Mouse (Mus musculus) A20 (cell line): ENCODE results near the gene Filip1l.

ENCODE experiments used
- DNase-seq: peaks from one replicate; pipeline ENCODE4 v3.0.0-alpha.2; 2011; ENCODE audit warnings: low read depth, low spot score

Gene Filip1l

GRCm38 (mm10) chr16:57396249-57396648 is 43.4 kb downstream of the Filip1l start:
- DNase-seq: peak; percentile 16

GRCm38 (mm10) chr16:57397845-57398244 is 45.0 kb downstream of the Filip1l start:
- DNase-seq: no peak

GRCm38 (mm10) chr16:57398387-57399214 is 45.7 kb downstream of the Filip1l start:
- peak; percentile 66 for DNase-seq

- DNase-seq: no peak
These were observed 46.7 kb downstream of the Filip1l start for GRCm38 (mm10) chr16:57399566-57399965.

- DNase-seq: no peak
These were observed 48.8 kb downstream of the Filip1l start for GRCm38 (mm10) chr16:57401702-57402101.

GRCm38 (mm10) chr16:57402910-57403309 is 50.0 kb downstream of the Filip1l start:
- no peak for DNase-seq

- DNase-seq: no peak
These were observed 50.9 kb downstream of the Filip1l start for GRCm38 (mm10) chr16:57403825-57404224.

GRCm38 (mm10) chr16:57412766-57413165 is 59.9 kb downstream of the Filip1l start:
- DNase-seq: no peak

GRCm38 (mm10) chr16:57416049-57416448 is 63.2 kb downstream of the Filip1l start:
- DNase-seq: no peak

GRCm38 (mm10) chr16:57417017-57417416 is 64.1 kb downstream of the Filip1l start:
- DNase-seq: no peak

- DNase-seq: no peak
These were observed 65.1 kb downstream of the Filip1l start for GRCm38 (mm10) chr16:57417955-57418354.

GRCm38 (mm10) chr16:57419332-57419731 is 66.4 kb downstream of the Filip1l start:
- no peak for DNase-seq

GRCm38 (mm10) chr16:57419881-57420280 is 67.0 kb downstream of the Filip1l start:
- DNase-seq: no peak

- no peak for DNase-seq
These were observed 68.1 kb downstream of the Filip1l start for GRCm38 (mm10) chr16:57420773-57421556.

GRCm38 (mm10) chr16:57421680-57422417 is 69.0 kb downstream of the Filip1l start:
- DNase-seq: peak; percentile 86

- DNase-seq: peak; percentile 81
These were observed 70.3 kb downstream of the Filip1l start for GRCm38 (mm10) chr16:57423001-57423800.

- no peak for DNase-seq
These were observed 73.8 kb downstream of the Filip1l start for GRCm38 (mm10) chr16:57426680-57427079.

- DNase-seq: no peak
These were observed 74.8 kb downstream of the Filip1l start for GRCm38 (mm10) chr16:57427516-57428285.

- DNase-seq: no peak
These were observed 76.1 kb downstream of the Filip1l start for GRCm38 (mm10) chr16:57428977-57429376.

- no peak for DNase-seq
These were observed 78.4 kb downstream of the Filip1l start for GRCm38 (mm10) chr16:57431294-57431693.
